Mouse (Mus musculus) frontal cortex, postnatal 10 days (tissue): ENCODE measurements around the gene Ecel1.
A peak's percentile ranks its signal among the peaks of the same experiment; 100 is the strongest.

Source experiments
- DNase-seq, 2 experiments: peaks; one replicate each; pipeline ENCODE4 v3.0.0; 2022; ENCODE audit warnings: low spot score in 2 of 2, mixed read lengths in 1 of 2

Ecel1 gene

DNA sequence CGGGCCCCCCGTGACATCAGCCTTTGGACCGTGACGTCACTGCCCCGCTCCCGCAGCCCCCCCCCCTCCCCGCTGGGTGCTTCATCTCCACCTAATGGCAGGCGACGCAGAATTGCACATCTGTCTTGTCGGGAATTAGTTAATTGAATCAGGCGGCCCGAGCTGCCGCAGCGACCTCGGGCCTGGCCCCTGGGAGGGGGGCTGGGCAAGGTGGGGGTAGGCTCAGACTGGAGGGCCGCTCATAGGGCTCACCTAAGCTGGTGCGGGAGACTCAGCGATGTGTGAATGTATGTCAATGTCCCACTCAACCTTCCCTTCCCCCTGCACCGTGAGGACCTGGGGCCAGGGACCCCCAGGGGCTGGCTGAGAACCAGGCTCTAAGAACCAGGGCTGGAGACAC is 14.1 kb upstream of the Ecel1 start:
- DNase-seq = no peak

GRCm38 (mm10) chr1:87164796-87165184 is 8.5 kb upstream of the Ecel1 start:
- DNase-seq = no peak

DNA sequence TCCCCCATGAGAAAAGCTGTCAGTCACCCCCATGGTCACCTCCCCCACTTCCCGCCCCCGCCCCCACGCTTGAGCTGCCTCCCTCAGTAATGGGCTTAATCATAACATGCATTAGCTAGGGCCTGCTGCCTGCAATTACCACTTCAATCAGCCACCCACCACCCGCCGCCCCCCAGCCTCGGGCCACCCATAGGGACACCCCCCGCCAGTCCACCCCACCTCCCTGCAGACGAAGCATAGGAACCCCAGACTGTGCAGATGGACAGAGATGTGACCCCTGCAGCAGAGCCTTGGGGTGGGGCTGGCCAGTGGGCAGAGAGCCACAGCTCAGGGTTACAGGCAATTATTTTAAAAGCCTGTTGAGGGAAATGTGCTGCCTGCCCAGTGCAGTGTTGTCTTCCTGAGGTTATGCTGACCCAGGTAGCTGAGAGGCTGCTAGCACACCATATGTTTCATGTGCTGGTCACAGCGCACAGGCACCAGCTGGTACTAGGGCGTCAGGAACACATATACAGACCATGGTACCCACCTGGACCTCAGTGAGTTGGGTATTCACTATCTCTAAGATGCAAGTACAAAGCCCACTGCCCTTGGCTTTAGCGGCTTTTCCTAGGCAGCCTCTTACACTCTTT is 8.0 kb upstream of the Ecel1 start:
- DNase-seq = no peak

- DNase-seq = no peak
These were observed 3.1 kb upstream of the Ecel1 start for GRCm38 (mm10) chr1:87159396-87159795.

DNA sequence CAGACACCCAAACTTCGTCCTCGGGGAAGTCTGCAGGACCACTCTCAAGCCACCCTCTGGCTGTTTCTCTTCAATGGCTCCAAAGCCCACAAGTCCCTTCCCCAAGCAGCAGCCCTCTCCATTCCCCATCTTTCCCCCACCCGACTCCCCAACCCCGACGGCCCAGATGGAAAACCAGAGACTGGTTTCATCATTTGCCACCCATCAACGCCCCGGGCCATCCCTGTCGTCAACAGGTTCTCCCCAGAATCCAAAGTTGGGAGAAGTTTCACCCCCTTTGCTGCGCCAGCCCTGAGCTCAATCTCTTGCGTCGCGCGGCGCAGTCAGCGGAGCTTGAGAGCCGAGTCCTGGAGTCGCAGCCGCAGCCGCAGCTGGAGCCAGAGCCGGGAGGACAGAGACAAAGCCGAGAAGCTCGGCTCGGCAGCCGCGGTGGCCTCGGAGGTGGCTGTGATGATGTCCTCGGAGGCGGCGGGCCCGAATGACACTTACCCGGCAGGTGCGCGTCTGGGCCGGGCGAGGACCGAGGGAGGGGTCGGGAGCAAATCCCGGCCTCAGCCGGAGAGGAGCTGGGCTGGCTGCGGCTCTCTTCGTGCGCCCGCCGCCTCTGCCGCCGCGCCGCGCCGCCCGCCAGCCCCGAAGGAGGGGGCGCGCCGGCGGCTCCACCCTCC is 656 bp downstream of the Ecel1 start:
- DNase-seq = no peak

DNA sequence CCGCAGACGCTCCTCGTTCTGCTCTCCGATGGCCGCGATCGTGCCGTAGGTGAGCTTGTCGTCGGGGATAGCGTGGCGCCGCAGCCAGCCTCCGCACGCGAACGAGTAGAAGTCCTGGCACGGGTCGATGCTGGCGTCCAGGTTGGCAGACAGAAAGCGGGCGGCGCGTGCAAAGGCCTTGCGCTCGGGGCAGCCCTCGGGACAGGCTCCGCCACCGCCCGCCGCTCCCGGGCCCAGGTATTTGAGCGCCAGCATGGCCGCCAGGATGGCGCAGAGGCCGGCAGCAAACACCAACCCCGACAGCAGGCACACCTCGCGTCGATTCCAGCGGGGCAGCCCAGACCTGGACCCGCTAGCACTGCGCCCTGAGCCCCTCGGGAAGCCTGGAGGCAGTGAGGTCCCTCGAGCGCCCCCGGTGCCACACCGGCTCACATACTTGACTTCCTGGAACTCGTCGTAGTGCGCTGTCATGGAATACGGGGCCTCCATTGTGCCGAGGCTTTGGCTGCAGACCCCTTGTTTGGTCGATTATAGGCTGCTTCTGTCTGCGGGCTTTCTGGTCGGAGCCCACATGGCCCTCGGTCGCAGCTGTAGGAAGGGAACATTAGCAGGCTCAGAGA is 1.7 kb downstream of the Ecel1 start:
- no peak for DNase-seq

GRCm38 (mm10) chr1:87153776-87154500 is 2.4 kb downstream of the Ecel1 start:
- no peak for DNase-seq

GRCm38 (mm10) chr1:87151286-87151685 is 5.0 kb downstream of the Ecel1 start:
- no peak for DNase-seq

GRCm38 (mm10) chr1:87149422-87149821 is 6.9 kb downstream of the Ecel1 start:
- no peak for DNase-seq

GRCm38 (mm10) chr1:87143141-87143540 is 13.2 kb downstream of the Ecel1 start:
- no peak for DNase-seq

DNA sequence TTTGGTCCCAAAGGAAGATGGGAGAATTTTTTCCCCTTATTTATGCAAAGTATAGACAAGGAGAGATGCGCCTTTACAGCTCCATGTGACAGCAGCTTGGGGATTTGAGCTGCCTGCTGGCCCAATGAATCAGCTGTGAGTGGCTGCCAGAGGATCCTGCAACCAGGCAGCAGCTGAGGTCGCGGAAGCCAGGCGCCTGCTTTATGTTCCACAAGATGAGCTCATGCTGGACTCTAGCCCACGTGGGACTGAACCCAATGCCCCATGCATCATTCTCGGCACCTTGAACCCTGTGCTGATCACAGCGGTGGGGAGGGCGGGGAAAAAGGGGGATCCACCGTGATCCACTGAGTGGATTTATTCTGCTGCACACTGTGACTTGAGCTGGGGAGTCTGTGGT is 13.9 kb downstream of the Ecel1 start:
- DNase-seq = no peak

GRCm38 (mm10) chr1:87141550-87141949 is 14.8 kb downstream of the Ecel1 start:
- DNase-seq = no peak

- DNase-seq = no peak
These were observed 24.5 kb downstream of the Ecel1 start for GRCm38 (mm10) chr1:87131803-87132202.

- peak in 1 of 2 experiments; percentile 37 for DNase-seq
These were observed 28.9 kb downstream of the Ecel1 start for GRCm38 (mm10) chr1:87127206-87128030.

- DNase-seq = no peak
These were observed 31.6 kb downstream of the Ecel1 start, which contains the start of gene Akp3 for GRCm38 (mm10) chr1:87124673-87125072. TSS of gene Akp3 (plus strand) at chr1:87124973.

DNA sequence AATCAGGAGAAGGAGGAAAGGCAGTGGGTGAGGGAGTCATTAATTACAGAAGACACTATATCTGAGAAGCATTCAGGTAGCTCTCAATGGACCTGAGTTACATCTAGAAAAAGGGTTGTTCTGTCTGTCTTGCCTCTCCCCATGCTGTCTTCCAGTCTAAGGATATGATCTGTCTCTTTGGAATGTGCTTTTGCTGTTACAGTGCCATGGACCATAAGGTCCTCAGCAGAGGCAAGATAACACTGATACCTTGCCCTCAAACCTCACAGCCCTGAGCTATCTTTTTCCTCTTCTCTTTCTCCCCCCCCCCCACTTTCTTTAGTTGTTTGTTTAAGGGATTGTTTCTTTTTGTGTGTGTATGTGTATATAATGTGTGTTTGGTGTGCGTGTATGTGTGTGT is 41.5 kb downstream of the Ecel1 start:
- no peak for DNase-seq

DNA sequence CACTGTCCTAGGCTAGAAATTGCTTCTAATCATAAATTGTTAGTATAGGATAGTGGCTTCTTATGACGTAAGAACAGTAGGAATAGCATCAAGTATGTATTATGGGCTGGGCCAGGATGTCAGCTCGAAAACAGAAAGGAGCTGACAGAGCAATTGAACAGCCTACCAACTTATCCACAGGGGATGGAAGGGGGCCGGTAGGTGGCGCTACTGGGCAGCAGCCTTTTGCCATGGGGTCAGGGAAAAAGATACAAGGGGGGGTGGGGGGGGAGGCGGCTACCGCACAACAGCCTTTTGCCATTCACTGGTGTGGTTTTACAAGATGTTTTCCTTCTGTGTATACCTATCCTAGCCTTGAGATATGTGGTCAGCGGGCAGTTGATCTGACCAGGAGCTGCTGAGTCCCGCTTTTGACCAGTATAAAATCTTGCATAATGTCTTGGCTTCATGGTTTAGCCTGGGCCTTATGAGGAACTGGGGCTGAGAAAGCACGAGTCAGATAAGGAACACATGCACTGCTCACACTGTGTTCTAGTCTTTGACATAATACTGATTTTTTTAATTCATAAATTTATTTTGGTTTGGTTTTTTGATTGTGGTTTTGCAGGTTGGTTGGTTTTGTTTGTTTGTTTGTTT is 44.5 kb downstream of the Ecel1 start:
- DNase-seq = no peak

- no peak for DNase-seq
These were observed 47.8 kb downstream of the Ecel1 start for GRCm38 (mm10) chr1:87108564-87108963.

DNA sequence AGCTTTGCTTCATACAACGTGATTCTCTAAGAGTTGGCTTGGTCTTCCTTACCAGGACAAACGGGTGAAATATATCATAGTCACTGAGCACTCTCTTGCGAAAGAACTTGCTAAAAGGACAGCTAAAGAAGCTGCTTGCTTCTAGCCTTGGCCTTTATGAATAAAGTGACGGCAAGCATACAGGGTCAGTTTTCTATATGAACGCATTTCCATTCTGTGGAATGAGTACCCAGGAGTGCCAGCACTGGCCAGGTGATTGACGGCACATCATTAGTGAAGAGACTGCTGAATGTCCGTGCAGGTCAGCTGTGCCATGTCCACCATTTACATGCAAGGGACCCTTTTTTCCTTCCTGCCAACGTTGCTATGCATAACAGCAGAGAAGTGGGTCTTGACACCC is 49.8 kb downstream of the Ecel1 start:
- DNase-seq = no peak

DNA sequence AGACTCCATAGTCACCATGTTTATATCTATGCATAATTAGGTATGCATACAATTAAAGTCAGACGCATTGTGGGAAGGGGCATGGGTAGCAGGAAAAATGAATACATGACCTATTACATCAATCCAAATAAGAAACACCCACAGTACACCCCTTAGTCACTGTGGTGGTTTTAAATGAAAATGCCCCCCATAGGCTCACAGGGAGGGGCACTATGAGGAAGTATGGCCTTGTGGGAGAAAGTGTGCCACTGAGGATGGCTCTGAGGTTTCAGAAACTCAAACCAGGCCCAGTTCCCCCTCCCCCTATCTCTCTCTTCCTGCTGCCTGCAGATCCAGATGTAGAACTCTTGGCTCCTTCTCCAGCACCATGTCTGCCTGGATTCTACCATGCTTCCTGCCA is 52.4 kb downstream of the Ecel1 start:
- DNase-seq = no peak

GRCm38 (mm10) chr1:87102114-87102513 is 54.2 kb downstream of the Ecel1 start:
- no peak for DNase-seq
